ENCODE assay signal across 8 mouse cellular contexts in the genomic region with DNA sequence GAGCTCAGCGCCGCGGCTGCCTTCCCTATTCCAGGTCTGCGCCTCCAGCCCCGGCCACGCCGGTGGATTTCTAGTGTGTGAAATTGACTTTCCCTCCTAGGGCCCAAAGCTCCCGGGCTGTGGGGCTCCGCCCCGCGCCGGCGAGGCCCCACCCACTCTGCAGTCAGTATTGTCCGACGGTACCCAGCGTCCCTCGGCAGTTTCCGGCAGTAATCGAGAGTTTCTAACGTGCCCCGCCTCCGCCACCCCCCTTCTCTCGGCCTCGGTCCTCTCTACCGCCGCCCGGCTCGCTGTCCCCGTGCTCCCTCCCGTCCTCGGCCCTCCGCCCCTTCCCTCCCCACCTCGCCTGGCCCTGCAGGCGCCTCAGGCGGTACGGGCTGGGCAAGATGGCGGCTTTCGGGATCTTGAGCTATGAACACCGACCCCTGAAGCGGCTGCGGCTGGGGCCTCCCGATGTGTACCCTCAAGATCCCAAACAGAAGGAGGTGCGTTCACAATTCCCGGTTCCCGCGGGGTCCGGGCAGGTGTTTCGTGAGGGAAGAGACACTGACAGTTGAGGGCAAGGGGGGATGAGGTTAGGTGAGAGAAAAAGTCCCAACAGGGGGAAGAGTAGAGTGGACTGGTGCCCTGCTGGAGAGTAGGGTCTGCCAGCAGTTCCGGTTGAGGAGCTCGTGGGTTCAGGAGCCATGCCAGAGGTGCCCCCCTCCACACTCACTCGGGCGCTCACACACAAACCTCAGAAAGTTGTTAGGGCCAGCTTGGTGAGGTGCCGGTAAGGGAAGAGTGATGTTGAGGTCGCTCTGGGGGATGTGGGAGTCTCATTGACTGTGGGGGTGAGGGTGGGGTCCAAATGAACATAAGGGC. TPM values are rescaled to one million over a fixed set of nuclear protein-coding genes. Genes with fewer than 3 reads are reported as not detected.
DNase-seq lines count a peak whose midpoint lies in the region; ATAC-seq and TF ChIP-seq lines count a peak whose summit lies in the region.

A gene (plus strand): TSS at position 156 of the 864 bp plus-strand sequence.

- peak; percentile 97 for ATAC-seq in embryonic facial prominence, embryonic 13.5 days (ENCODE audit: insufficient number of reproducible peaks, insufficient read depth, low FRiP score, low TSS enrichment, low read depth)
- ATAC-seq in limb, embryonic 13.5 days (ENCODE audit: low FRiP score, low read depth) = peak; percentile 98
- ATAC-seq in midbrain, embryonic 16.5 days = peak; percentile 98

- H3K4me2 ChIP-seq in embryonic facial prominence, embryonic 13.5 days = peak within 1 kb of the TSS; percentile 56
- H3K4me2 ChIP-seq in limb, embryonic 13.5 days (replicated peaks) = peak within 1 kb of the TSS; percentile 63
- H3K4me2 ChIP-seq in midbrain, embryonic 16.5 days (ENCODE audit: low read length) = peak within 1 kb of the TSS; percentile 58

- WGBS in embryonic facial prominence, embryonic 13.5 days = 27% methylated on average over 50 of the region's 54 CpGs
- 17% methylated on average over 54 of the region's 54 CpGs for WGBS in heart, adult 2 months
- 16% methylated on average over 45 of the region's 54 CpGs for WGBS in limb, embryonic 13.5 days
- WGBS in midbrain, embryonic 16.5 days = 22% methylated on average over 49 of the region's 54 CpGs

- H3K9me3 ChIP-seq in embryonic facial prominence, embryonic 13.5 days = no peaks in the 10 kb centered on the region
- H3K9me3 ChIP-seq in limb, embryonic 13.5 days = no peaks in the 10 kb centered on the region
- H3K9me3 ChIP-seq in midbrain, embryonic 16.5 days (replicated peaks; ENCODE audit: control insufficient read depth, low read length, poor library complexity, severe bottlenecking) = no peaks in the 10 kb centered on the region

- TF ChIP-seq CTCF in heart, adult 2 months (IDR thresholded peaks at IDR 0.05) = no peak

- H3K79me2 ChIP-seq in heart, adult 2 months (replicated peaks; ENCODE audit: control insufficient read depth, insufficient read depth, low read length) = no peaks in the 10 kb centered on the region

- peaks cover 21% of the 10 kb centered on the region for H3K36me3 ChIP-seq in embryonic facial prominence, embryonic 13.5 days
- H3K36me3 ChIP-seq in heart, adult 2 months (ENCODE audit: control insufficient read depth, insufficient read depth, low read length) = no peaks in the 10 kb centered on the region
- peaks cover 20% of the 10 kb centered on the region for H3K36me3 ChIP-seq in limb, embryonic 13.5 days
- no peaks in the 10 kb centered on the region; the same call in 1 of the 2 replicates for H3K36me3 ChIP-seq in midbrain, embryonic 16.5 days (ENCODE audit: control insufficient read depth, insufficient read depth, low read length)

- H3K9ac ChIP-seq in embryonic facial prominence, embryonic 13.5 days = peak within 1 kb of the TSS; percentile 77
- H3K9ac ChIP-seq in heart, adult 2 months (ENCODE audit: low read depth, low read length) = peak within 1 kb of the TSS; percentile 57
- H3K9ac ChIP-seq in limb, embryonic 13.5 days = peak within 1 kb of the TSS; percentile 73
- H3K9ac ChIP-seq in midbrain, embryonic 16.5 days (ENCODE audit: low read depth, low read length) = peak within 1 kb of the TSS; percentile 66

- DNase-seq in 3134 (ENCODE audit: extremely low read depth, insufficient read length, low spot score) = peak; percentile 94
- DNase-seq in adrenal gland, postnatal 36 days = peak; percentile 93 to 95
- DNase-seq in heart, adult 2 months = peak; percentile 90 to 94
- peak; percentile 93 to 94 for DNase-seq in kidney, adult 8-10 months
- DNase-seq in spleen, postnatal 10 days (ENCODE audit: low spot score in 2 of 2) = peak; percentile 76 to 94

- H3K27me3 ChIP-seq in embryonic facial prominence, embryonic 13.5 days = peaks cover 17% of the 10 kb centered on the region; the same call in 1 of the 2 replicates
- H3K27me3 ChIP-seq in heart, adult 2 months (ENCODE audit: control insufficient read depth, insufficient read depth, low read length) = no peaks in the 10 kb centered on the region
- H3K27me3 ChIP-seq in limb, embryonic 13.5 days = peaks cover 19% of the 10 kb centered on the region; the same call in 1 of the 2 replicates
- H3K27me3 ChIP-seq in midbrain, embryonic 16.5 days (ENCODE audit: control insufficient read depth, insufficient read depth, low read depth, low read length) = no peaks in the 10 kb centered on the region

- no peak for TF ChIP-seq POLR2A in heart, adult 2 months (IDR thresholded peaks at IDR 0.05; ENCODE audit: insufficient read depth, low read depth, low read length)

- TF ChIP-seq EP300 in heart, adult 2 months (IDR thresholded peaks at IDR 0.05; ENCODE audit: insufficient read depth, low read depth, low read length) = no peak

- no peaks in the 10 kb centered on the region for H3K4me1 ChIP-seq in embryonic facial prominence, embryonic 13.5 days
- H3K4me1 ChIP-seq in heart, adult 2 months (ENCODE audit: control insufficient read depth, insufficient read depth, low read length) = peaks cover 2% of the 10 kb centered on the region; the same call in 1 of the 2 replicates
- H3K4me1 ChIP-seq in limb, embryonic 13.5 days = peaks cover 10% of the 10 kb centered on the region
- no peaks in the 10 kb centered on the region for H3K4me1 ChIP-seq in midbrain, embryonic 16.5 days (ENCODE audit: control insufficient read depth, insufficient read depth, low read length)

- H3K27ac ChIP-seq in embryonic facial prominence, embryonic 13.5 days = peak within 1 kb of the TSS; percentile 73
- peak within 1 kb of the TSS; percentile 80 for H3K27ac ChIP-seq in heart, adult 2 months
- H3K27ac ChIP-seq in limb, embryonic 13.5 days = peak within 1 kb of the TSS; percentile 84
- peak within 1 kb of the TSS; percentile 71 for H3K27ac ChIP-seq in midbrain, embryonic 16.5 days (ENCODE audit: low read length)

- intact Hi-C loops in heart, adult 2 months (cut with DNase I) = loop anchor here (2.0 to 5.0 kb wide), 4 partner anchors 19 to 142 kb away; a partner anchor contains a TSS

- peak within 1 kb of the TSS; percentile 56 for H3K4me3 ChIP-seq in embryonic facial prominence, embryonic 13.5 days
- peak within 1 kb of the TSS; percentile 63 for H3K4me3 ChIP-seq in heart, adult 2 months
- peak within 1 kb of the TSS; percentile 58 for H3K4me3 ChIP-seq in limb, embryonic 13.5 days
- H3K4me3 ChIP-seq in midbrain, embryonic 16.5 days (ENCODE audit: low read depth, low read length) = peak within 1 kb of the TSS; percentile 54

RNA-seq across cellular contexts. Expression of the gene that starts here (rescaled TPM):
- total RNA-seq in adrenal gland, postnatal 36 days (2021) = 10 to 100 TPM; 32.2 to 35.1 TPM
- 33.2 and 39.2 TPM in 2 replicates for polyA plus RNA-seq in embryonic facial prominence, embryonic 13.5 days (2015; fragmentation: Nextera tagmentation; extraction: Ambion mirVana)
- 10 to 100 TPM; 20.2 to 21.2 TPM for total RNA-seq in heart, adult 2 months (2021)
- 61.9 and 76.3 TPM in 2 replicates for polyA plus RNA-seq in heart, adult 2 months (2012; rRNA removed)
- polyA plus RNA-seq in limb, embryonic 13.5 days (2015; fragmentation: Nextera tagmentation; extraction: Ambion mirVana) = 43.1 and 43.7 TPM in 2 replicates
- 24.4 and 26.0 TPM in 2 replicates for polyA plus RNA-seq in midbrain, embryonic 16.5 days (2015; fragmentation: Nextera tagmentation; extraction: Ambion mirVana)

Comparison
In these comparisons a context has a peak if more than half of its experiments do, and no peak if none do; other contexts are left out.
1. Peak in every context shown above with its lines: DNase-seq, ATAC-seq, H3K4me3 ChIP-seq and H3K27ac ChIP-seq.